Comparison of ENCODE assay signal across 9 mouse cellular contexts in the genomic region with DNA sequence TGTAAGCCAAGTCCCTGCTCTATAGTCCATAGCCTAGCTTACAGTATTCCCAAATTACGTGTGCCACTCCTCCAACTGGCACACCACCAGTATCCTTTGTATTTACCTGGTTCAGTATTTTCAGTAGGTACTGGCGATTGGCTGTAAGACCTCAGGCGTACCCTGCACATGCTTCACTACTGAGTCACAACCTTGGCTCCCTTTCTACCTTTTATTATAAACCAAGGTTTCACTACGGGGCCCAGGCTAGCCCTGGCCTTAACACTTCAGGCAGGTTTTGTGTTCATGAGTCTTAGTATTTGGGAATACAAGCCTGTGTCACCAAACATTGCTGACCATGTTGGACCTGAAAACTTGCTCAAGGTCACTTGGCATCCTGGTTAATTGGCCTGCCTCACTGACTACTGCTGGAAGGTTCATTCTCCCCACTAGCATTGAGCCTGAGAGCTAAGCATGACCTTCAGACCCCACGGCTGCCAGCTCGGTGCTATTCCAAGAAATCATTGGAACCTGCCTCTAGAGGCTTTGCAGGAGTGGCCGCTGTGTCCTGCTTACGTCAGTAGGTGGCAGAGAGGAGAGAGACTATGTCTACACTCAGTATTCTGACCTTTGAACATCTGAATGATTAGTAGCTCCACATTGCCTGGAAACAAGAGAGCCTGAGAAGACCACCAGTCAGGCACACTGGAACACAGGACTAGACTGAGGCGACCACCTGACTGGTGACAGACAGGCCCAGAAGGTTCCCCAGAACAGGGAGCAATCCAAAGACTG.
DNase-seq lines count a peak whose midpoint lies in the region; ATAC-seq and TF ChIP-seq lines count a peak whose summit lies in the region.
"Had no signal": no experiment of that assay in that cellular context is flagged by ENCODE, and none has a peak within 500 bp of the region (broad histone marks: within the 10 kb centered on the region; RNA-seq: fewer than 3 reads in every experiment).

No protein-coding gene starts in this region.

- H3K9ac ChIP-seq in midbrain, embryonic 14.5 days (replicated peaks; ENCODE audit: low read length): no peak overlapping the region

- TF ChIP-seq CTCF in layer of hippocampus, adult 2 months (conservative IDR thresholded peaks at IDR 0.05): peak; percentile 53
- TF ChIP-seq CTCF in gastrocnemius, adult 2 months (IDR thresholded peaks at IDR 0.05): peak; percentile 35

- H3K4me1 ChIP-seq in midbrain, embryonic 14.5 days (ENCODE audit: control insufficient read depth, insufficient read depth, low read length): no peaks in the 10 kb centered on the region
- H3K4me1 ChIP-seq: megakaryocyte, embryonic 14.5 days had no signal

- H3K27me3 ChIP-seq in midbrain, embryonic 14.5 days (ENCODE audit: control insufficient read depth, insufficient read depth, low read length): no peaks in the 10 kb centered on the region
- H3K27me3 ChIP-seq: megakaryocyte, embryonic 14.5 days had no signal

- no peaks in the 10 kb centered on the region for H3K9me3 ChIP-seq in midbrain, embryonic 14.5 days (ENCODE audit: control insufficient read depth, low read length)

- no peak for ATAC-seq in midbrain, embryonic 14.5 days (ENCODE audit: low FRiP score, low TSS enrichment)

- H3K27ac ChIP-seq in layer of hippocampus, adult 2 months: peak overlapping the region; percentile 46; the same call in 1 of the 2 replicates
- H3K27ac ChIP-seq in gastrocnemius, adult 2 months: peak overlapping the region; percentile 65
- H3K27ac ChIP-seq in midbrain, embryonic 14.5 days (replicated peaks; ENCODE audit: low read depth, low read length): no peak overlapping the region

- H3K4me3 ChIP-seq in layer of hippocampus, adult 2 months: no peak overlapping the region
- no peak overlapping the region for H3K4me3 ChIP-seq in gastrocnemius, adult 2 months
- no peak overlapping the region for H3K4me3 ChIP-seq in midbrain, embryonic 14.5 days (replicated peaks; ENCODE audit: low read depth, low read length)
- H3K4me3 ChIP-seq: megakaryocyte, embryonic 14.5 days had no signal

- H3K36me3 ChIP-seq in midbrain, embryonic 14.5 days (ENCODE audit: control insufficient read depth, insufficient read depth, low read length): peaks cover 70% of the 10 kb centered on the region

- intact Hi-C loops in gastrocnemius, adult 2 months (cut with DNase I): no loop called here

- 84% methylated on average over 9 of the region's 9 CpGs for WGBS in midbrain, embryonic 14.5 days

- H3K4me2 ChIP-seq in midbrain, embryonic 14.5 days (ENCODE audit: low read length): no peak overlapping the region

- DNase-seq in layer of hippocampus, adult 2 months (ENCODE audit: low spot score in 2 of 2): no peak
- DNase-seq in layer of hippocampus, adult 9-11 months: no peak
- peak; percentile 70 for DNase-seq in gastrocnemius, adult 2 months
- peak; percentile 67 for DNase-seq in kidney, adult 11 months
- peak; percentile 31 for DNase-seq in midbrain, embryonic 14.5 days
- no peak for DNase-seq in lung, postnatal 14 days
- DNase-seq in layer of hippocampus, adult 18-20 months (ENCODE audit: low spot score in 2 of 2): no peak
- DNase-seq in thymus, adult 18-20 months: no peak

Comparison
In these comparisons a context has a peak if more than half of its experiments do, and no peak if none do; other contexts are left out.
1. DNase-seq: peak in gastrocnemius, adult 2 months (single experiment), kidney, adult 11 months (single experiment) and midbrain, embryonic 14.5 days (single experiment); none in layer of hippocampus, adult 2 months (0 of 2), layer of hippocampus, adult 9-11 months (single experiment), lung, postnatal 14 days (single experiment), layer of hippocampus, adult 18-20 months (0 of 2) and thymus, adult 18-20 months (0 of 2).